Mouse (Mus musculus): ENCODE measurements around the gene Pla2g16.

Pla2g16 gene

GRCm38 (mm10) chr19:7566826-7567225 lies 9.6 kb downstream of the Pla2g16 start:
- no peak for DNase-seq

GRCm38 (mm10) chr19:7568364-7568763 lies 11.1 kb downstream of the Pla2g16 start:
- DNase-seq, result no peak

- no peak for DNase-seq
Measured at GRCm38 (mm10) chr19:7569650-7570049, 12.4 kb downstream of the Pla2g16 start.

GRCm38 (mm10) chr19:7576180-7576579 lies 18.9 kb downstream of the Pla2g16 start:
- no peak for DNase-seq

GRCm38 (mm10) chr19:7577710-7578109 lies 20.5 kb downstream of the Pla2g16 start:
- no peak for DNase-seq

GRCm38 (mm10) chr19:7581042-7581441 lies 23.8 kb downstream of the Pla2g16 start:
- DNase-seq, result no peak

GRCm38 (mm10) chr19:7583101-7583500 lies 25.8 kb downstream of the Pla2g16 start:
- DNase-seq, result no peak

- DNase-seq, result no peak
Measured at GRCm38 (mm10) chr19:7583599-7583998, 26.3 kb downstream of the Pla2g16 start.

- DNase-seq, result no peak
Measured at GRCm38 (mm10) chr19:7585279-7585678, 28.0 kb downstream of the Pla2g16 start.

- no peak for DNase-seq
Measured at GRCm38 (mm10) chr19:7585764-7586163, 28.5 kb downstream of the Pla2g16 start.

GRCm38 (mm10) chr19:7590795-7591194 lies 33.5 kb downstream of the Pla2g16 start:
- no peak for DNase-seq

- DNase-seq, result no peak
Measured at GRCm38 (mm10) chr19:7592018-7592417, 34.8 kb downstream of the Pla2g16 start.

GRCm38 (mm10) chr19:7595534-7595933 lies 38.3 kb downstream of the Pla2g16 start:
- no peak for DNase-seq

- no peak for DNase-seq
Measured at GRCm38 (mm10) chr19:7598481-7598880, 41.2 kb downstream of the Pla2g16 start.

GRCm38 (mm10) chr19:7601551-7601950 lies 44.3 kb downstream of the Pla2g16 start:
- DNase-seq, result no peak

- no peak for DNase-seq
Measured at GRCm38 (mm10) chr19:7604107-7604506, 46.8 kb downstream of the Pla2g16 start.

GRCm38 (mm10) chr19:7605013-7605412 lies 47.8 kb downstream of the Pla2g16 start:
- DNase-seq, result no peak

- peak; percentile 14 for DNase-seq
Measured at GRCm38 (mm10) chr19:7605930-7606783, 48.9 kb downstream of the Pla2g16 start.

- DNase-seq, result no peak
Measured at GRCm38 (mm10) chr19:7606801-7607689, 49.8 kb downstream of the Pla2g16 start, which contains the start of gene Lgals12. Gene Lgals12 (minus strand): TSS chr19:7607193.

GRCm38 (mm10) chr19:7607690-7608201 lies 50.5 kb downstream of the Pla2g16 start:
- no peak for DNase-seq

GRCm38 (mm10) chr19:7611942-7612757 lies 54.9 kb downstream of the Pla2g16 start, which contains the start of gene Hrasls5:
Gene Hrasls5 (plus strand): TSS chr19:7612541.
- DNase-seq, result no peak

- no peak for DNase-seq
Measured at GRCm38 (mm10) chr19:7613151-7613550, 55.9 kb downstream of the Pla2g16 start.
